Mouse (Mus musculus) ES-E14 (cell line): ENCODE results near the gene Tmem179b.

Source experiments
- CHD2 ChIP-seq: IDR thresholded peaks from 2 replicates; pipeline ENCODE4 v1.6.1; 2014; ENCODE audit warnings: mild to moderate bottlenecking, low read depth, low read length, inconsistent platforms
- ZC3H11A ChIP-seq: IDR thresholded peaks from 2 replicates; pipeline ENCODE4 v1.6.1; 2012; ENCODE audit warnings: low read depth, mild to moderate bottlenecking, inconsistent platforms, low read length, borderline replicate concordance

- TF ChIP-seq CHD2, result no peak
- TF ChIP-seq ZC3H11A, result no peak
Measured at GRCm38 (mm10) chr19:8803204-8803780, 29.0 kb upstream of the Tmem179b start.
